Mouse (Mus musculus): ENCODE data around the gene Apol7b.

Gene Apol7b

GRCm38 (mm10) chr15:77384340-77385030, 62.8 kb downstream of the Apol7b start:
- no peak for DNase-seq

GRCm38 (mm10) chr15:77382880-77383279, 64.4 kb downstream of the Apol7b start:
- no peak for DNase-seq

GRCm38 (mm10) chr15:77382271-77382850, 64.9 kb downstream of the Apol7b start:
- no peak for DNase-seq

DNA sequence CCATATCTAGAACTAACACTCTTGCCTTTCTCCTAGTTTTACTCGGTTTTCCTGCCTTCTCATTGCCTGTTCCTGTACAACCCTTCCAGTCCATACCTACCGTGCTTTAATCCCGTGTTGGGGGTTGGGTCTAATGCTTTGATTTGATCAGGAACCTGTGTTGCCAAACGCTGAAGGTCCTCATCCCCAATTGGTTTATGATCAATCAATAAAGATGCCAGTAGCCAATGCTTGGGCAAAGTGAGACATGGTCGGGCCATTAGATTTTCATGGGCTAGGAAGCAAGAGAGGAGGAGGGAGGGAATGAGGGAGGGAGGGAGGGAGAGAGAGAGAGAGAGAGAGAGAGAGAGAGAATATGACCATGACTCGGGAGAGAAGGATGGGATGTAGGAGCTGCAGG, 65.8 kb downstream of the Apol7b start:
- DNase-seq, result no peak

DNA sequence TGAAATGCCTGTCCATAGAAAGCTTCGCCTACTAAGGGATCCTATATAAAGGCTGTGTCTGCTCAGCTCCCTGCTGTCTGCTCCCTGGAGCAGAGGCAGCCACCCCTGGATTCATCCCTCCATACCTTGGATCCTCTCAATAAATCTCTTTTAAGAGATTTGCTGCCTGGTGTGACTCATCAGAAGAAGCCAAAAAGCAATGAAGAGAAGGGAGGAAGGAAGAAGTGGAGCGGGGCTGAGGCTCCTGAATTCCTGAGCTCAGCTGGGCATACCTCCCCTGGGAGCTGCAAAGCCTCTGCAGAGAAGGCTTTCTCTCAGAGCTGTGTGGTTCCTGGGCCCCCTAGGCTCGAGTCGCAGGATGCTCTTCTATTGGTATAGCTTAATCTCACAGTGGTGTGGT, 67.4 kb downstream of the Apol7b start:
- no peak for DNase-seq

DNA sequence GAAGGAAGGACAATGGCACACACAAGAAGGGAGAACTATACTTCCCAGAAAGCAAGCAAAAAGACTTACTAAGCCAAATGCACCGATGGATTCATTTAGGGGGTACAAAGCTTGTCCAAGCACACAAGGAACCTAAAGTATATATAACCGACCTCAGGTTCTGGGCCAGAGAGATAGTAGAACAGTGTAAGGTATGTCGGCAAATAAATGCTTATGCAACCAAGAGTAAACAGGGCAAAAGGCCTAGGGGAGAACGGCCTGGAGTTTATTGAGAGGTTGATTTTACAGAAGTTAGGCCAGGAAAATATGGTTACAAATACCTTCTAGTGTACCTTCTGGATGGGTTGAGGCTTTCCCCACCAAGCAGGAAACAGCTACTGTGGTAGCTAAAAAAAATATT, 69.9 kb downstream of the Apol7b start:
- DNase-seq, result no peak

DNA sequence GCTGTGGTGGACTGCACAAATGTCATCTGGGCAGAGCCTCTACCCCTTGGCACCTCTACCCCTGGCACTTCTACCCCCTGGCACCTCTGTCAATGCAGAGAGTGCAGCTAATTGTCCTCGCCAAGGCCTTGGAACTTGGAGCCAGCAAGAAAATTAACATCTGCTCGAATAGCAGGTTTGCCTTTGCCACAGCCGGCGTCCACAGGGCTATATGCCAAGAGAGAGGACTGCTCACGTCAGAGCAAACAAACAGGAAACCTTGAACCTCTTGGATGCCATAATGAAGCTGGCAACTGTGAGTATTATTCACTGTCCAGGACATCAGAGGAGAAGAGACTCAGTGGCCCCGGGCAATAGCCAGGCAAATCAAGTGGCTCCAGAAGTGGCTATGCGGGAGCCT, 70.4 kb downstream of the Apol7b start:
- no peak for DNase-seq

All from thymus, postnatal 14 days (tissue).